Mouse (Mus musculus) ovary, postnatal 14 days (tissue): ENCODE results near the gene Aldh1a3.

Experiments
- DNase-seq: peaks from one replicate; pipeline ENCODE4 v3.0.0; 2022; ENCODE audit warnings: low spot score

Gene Aldh1a3

DNA sequence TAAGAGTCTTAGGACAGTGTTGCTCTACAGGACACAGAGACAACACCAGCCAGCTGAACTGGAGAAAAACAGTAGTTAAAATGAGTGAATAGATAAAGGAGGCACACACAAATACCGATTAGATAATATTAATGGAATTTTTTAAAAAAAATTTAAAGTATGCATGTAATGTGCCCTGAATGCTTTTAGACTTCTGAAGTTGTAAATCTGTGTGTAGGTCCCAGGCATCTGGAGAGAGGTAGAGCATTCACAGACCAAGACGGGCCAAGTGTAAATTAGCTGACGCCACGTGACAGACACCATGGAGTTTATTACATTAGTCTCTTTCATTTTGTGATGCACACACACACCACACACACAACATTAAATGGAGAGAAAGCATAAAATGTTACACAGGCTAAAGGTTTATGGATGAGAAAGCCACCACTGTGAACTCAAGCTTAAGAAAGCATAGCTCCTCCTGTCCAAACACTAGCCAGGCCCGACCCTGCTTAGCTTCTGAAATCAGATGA lies 57.3 kb downstream of the Aldh1a3 start:
- no peak for DNase-seq

DNA sequence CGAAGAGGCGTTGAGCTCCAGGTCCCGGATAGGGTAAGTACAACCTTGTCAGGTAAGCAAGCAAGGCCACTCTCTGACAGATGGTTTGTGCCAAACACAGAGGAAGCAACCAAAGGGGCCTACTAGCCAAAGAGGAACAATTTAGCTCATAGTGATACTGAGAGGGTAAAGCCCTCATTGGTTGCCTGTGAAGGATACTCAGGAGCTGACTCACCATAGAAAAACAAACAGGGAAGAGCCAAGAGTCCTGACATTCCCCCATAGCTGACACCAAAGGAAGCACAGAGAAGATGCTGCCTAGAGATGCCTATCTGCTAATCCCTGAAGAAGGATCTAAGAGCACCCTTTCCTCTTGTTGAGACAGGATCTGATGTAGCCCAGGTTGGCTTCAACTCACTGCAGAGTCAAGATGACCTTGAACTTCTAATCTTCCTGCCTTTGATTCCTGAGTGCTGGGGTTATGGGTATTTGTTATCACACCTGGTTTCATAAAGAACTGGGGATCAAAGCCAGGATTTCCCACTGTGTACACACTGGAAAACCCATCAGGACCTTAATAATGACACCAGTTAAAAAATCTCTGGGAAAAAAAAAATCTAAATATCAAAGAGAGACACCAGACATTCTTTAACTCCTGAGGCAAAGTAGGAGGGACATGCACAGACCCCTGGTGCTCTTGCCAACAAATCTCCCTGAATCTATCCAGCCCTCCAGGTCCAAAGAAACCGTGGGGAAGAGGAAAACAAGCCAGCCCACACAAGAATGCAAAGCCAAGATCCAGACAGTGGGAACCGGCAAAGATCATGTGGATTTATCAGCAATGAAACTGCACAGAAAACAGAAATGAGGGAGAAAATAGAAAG lies 58.0 kb downstream of the Aldh1a3 start:
- no peak for DNase-seq

DNA sequence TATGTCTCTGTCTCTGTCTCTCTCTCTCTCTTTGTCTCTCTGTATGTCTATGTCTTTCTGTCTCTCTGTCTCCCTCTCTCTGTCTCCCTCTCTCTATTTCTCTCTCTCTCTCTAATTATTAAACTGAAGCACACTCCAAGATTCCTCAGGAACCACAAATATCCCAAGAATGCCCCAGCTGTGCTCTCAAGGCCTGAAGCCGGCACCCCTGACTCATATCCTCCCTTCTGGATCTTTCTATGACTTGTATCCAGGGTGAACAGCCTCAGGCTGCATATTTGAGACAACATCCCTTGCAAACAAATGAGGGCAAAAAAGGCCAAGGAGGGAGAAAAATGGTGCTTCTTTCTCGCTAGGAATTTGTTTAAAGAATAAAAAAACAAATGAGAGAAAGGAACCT lies 61.4 kb downstream of the Aldh1a3 start, which contains the start of gene Gm10974:
Gm10974 (plus strand) TSS at position 2 of the 400 bp plus-strand sequence.
- no peak for DNase-seq

DNA sequence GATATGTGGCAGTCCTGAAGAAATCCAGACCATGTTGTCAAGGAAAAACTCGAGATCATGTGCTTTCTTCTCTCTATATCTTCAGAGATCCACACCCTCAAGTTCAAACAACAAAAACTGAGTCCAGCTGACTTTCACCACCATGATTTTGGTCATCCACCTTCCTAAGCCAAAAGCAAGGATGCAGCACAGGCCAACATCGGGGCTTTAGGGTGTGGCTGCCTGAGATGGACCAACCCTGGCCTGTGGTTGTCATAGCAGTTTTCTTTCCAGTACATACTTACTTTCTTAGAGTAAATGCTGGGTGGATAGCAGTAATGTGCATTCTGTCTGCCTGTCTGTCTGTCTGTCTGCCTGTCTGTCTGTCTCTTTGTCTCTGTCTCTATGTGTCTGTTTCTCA lies 61.9 kb downstream of the Aldh1a3 start:
- no peak for DNase-seq

DNA sequence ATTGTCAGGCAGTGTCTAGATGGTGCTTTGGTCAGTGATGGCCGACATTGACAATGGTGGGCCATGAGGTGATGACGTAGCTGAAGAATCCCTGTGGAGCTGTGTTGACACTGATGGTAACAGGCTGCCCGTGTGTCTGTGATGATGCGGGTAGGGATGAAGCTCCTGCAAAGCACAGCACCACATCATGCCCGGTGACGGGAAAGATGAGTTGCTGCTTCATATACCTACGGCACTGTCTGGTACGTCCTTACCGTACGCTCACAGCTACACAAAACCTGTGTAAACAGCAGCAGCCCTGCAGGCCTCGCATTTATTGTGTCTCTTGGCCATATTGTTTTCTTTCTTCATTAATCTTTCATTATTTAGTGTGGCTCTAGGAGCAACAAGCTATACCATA lies 62.8 kb downstream of the Aldh1a3 start:
- DNase-seq: no peak

DNA sequence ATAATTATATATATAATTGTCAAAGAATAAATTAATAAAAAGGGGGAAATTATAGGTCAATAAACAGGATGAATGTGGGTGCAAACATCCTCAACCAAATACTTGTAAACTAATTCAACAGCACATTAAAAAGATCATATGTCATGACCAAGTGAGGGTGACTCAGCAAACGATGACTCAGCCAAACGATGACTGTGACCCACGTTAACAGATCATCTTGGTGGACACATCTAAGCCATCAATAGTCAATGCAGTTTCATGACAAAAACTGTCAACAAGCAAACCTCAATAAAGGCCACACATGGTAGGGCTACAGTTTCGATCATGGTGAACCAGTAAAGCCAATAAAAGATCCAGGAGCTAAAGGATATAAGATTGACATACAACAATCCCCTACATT lies 68.3 kb downstream of the Aldh1a3 start:
- DNase-seq: no peak

DNA sequence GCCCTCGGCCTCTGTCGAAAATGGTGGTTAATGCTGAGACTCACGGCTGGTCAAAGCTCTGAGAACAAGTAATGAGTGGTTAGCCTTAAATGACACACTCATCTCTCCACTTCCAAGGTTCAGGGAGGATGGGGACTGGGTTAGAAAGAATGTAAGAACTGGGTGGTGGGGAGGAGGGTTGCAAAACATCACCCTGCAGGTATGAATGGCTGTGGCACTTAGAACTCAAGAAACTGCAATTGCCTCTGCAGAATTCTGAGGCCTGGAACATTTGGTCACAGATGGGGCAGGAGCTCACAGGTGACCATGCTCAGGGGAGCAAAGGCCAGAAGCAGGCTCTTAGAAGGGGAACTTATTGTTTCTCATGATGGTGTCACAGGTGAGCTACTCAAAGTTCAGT lies 68.9 kb downstream of the Aldh1a3 start:
- DNase-seq: no peak

DNA sequence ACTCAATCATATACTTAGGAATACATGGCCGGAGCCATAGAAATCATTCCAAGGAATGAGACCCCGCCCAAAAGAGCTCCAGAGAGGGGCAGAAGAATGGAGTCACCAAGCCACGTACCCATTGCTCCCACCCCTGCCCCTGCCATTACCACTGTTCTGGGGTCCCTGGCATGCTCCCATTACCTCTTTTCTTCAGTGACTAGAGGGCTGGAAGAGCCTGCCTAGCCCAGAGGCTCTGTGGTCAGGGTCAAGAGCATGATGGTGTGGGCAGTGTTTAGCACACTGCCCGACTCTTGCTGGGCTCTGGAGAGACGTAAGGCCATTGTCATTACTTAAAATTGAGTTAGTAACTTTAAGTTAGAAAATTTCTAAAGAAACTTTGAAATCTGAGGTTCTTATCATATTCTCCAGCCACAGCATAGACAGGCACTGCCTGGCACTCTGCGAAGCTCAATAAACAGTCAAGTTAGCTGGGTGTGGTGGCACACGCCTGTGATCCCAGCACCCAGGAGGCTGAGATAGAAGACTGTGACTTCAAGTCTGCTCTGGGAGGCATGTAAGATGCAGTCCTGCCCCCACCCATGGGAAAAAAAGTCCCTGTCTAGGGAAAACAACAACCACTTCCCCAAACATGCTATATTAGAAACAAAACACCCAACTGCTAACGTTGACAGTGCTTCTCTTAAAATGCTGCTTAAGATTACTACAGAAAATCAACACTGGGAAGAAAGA lies 71.4 kb downstream of the Aldh1a3 start:
- DNase-seq: no peak

DNA sequence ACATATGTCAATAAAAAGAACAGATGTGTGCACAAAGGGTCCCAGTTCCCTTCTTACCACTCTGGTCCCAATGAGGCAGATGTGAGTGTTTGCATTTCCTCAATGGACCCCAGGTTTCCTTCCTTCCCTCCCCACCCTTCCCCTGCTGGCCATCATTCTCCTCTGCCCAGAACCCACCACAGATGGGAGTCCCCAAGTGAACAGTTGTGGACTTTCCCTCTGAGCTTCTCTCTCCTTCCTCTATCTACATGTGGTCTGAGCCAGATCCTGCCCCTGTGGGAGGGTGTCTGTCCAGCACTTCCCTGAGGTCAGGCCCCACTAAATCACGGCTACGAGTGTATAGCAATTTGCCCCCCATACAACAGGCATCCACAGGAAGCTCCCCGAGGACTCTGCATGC lies 72.4 kb downstream of the Aldh1a3 start:
- DNase-seq: no peak

DNA sequence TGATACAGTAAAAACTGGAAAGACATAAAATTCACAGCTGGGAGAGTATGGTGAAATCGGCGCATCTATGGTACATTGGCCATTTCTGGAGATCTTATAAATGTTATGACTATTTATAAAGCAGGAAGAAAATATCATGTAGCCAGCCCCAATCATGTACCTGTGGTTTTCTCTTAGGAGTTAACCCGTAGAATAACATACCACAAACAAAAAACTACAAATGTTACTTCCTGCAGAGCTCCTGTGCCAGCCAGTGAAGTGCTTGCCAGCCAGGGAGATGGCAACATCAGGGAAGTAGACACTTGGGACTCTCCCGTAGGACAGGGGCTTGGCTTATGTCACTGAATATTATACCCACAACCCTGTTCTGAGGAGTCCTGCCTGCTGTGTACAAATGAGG lies 76.2 kb downstream of the Aldh1a3 start:
- no peak for DNase-seq

DNA sequence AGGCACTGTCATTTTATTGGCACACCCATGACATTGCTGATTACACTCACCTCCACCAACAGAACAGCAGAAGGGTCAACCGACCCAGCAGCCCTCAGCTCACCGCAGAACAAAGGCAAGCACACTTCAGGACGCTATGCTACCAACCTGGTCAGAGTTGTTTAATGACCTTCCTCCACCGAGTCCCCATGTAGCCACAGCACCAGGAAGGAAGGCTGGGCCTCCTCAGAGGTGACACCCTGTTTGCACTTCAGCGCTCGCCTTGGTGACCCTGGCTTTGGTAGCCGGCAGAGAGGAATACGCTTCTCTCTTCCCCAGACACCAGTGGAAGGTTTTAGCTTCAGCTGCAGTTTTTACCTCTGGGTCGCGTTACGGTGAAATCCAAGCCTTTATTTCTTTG lies 77.6 kb downstream of the Aldh1a3 start:
- DNase-seq: no peak

DNA sequence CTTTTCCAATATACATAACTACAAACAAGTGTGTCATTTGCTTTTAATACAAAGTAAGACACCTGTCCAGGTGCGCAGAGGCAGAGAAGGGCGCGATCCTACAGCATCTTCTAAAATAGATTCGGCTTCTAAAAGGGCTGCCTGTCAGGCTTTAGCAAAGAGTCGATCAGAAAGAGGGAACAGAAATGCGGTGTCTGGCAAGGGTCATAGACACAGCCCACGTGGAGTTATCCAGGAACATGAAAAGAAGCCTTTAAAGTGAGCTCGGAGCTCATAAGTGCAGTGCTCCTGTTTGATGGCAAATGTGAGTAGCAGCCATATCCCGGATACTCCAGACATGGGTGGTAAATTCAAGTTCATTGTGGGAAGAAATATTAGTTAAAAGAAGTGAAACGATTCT lies 78.7 kb downstream of the Aldh1a3 start:
- DNase-seq: no peak

DNA sequence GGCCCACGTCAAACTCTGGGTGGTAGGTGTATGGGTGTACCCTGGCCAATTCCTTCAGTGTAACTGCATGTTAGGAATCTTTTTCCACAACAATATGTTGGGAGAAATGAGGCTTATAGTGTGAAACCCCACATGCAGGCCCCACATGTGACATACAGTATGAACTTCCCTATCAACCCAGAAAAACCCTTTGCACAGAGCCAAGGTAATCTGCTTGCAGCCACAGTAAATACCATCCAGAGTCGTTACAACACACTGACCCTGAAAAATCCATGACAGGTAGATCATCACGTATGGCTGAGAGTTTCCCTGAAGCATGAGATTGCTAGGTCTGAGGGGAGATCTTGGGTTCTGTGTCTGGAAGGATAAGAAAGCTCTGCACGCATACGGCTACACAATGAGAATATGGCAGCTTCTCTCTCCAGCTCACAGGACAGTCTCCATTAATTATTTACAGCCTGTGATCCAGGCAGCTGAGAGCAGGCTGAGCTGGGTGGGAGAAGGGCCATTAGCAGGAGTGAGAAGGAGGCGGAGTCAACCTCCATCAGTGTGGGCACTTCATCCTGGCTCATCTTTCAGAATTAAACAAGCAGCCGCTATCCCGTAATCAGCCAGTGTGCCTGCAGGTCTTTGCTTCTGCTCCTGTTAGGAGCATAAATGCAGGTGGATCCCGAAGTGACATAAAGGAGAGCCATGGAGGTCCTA lies 80.2 kb downstream of the Aldh1a3 start:
- no peak for DNase-seq

DNA sequence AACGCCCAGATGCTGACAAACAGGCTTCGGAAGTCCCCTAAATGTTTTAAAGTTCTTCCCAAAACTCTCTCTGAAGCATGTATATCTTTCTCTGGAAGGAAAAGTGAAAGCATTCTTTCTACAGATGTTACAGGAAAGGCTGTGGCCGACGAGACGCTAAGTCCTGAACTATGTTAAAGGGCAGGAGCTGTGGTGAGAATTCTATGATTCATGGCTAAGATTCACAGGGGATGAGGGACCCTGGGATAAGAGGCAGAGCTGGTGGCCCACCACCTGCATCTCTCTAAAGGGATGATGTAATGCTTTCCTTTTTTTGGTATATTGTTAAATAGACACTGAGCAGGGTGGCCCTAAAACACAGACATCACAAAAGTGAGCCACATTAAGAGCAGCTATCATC lies 84.0 kb downstream of the Aldh1a3 start:
- no peak for DNase-seq

DNA sequence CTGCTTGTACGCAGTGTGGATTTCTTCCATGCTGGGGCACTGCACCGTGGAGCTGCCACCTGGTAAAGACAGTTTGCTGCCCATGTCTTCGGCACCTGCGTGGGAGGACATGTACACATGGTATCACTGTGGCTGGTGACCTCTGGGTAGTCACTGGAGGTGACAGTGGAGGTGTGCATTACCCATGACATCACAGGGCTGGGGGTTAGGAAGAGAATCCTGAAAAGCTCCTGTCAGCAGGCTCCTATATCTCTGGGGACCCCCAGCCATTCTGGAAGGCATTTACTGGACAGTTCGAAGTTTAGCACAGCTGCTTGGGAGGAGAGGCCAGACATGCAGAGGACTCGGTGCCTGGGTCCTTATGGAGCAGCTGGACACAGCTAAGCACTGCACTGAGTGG lies 84.5 kb downstream of the Aldh1a3 start:
- no peak for DNase-seq

DNA sequence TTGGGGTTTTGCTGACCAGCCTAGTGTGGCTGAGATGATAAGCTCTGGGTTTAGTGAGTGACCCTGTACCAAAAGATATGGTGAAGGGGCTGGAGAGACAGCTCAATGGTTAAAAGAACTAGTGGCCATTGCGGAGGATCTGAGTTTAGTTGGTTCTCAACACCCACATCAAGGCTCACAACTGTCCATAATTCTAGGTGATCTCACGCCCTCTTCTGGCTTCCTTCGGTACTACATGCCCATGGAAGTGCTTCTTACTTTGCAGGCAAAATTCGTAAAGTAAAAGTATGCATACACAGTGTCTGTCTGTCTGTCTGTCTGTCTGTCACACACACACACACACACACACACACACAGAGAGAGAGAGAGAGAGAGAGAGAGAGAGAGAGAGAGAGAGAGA lies 85.0 kb downstream of the Aldh1a3 start:
- peak; percentile 73 for DNase-seq
